In the genomic region with DNA sequence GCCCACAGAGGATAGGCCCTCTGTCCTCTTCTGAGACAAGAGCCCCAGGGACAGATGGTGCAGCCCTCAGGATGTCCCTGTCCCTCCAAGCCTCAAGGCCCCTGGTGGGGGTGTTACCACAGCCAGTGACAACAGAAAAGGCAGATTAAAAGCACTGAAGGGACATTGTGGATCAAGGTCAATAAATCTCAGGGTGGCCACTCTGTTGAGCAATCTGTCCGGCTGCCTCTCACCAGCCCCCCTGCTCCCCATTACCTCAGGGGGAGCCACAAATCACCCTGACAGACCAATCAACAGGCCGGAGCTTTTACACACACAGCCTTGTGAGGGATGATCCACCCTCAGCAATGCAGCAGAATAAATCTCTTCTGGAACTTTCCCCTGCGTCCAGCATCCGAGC, we compare ENCODE assay signal across 20 mouse cellular contexts. TPM values are rescaled to one million over a fixed set of nuclear protein-coding genes. Genes with fewer than 3 reads are reported as not detected.
DNase-seq lines count a peak whose midpoint lies in the region; ATAC-seq lines count a peak whose summit lies in the region.
"Had no signal": no experiment of that assay in that cellular context is flagged by ENCODE, and none has a peak within 500 bp of the region (broad histone marks: within the 10 kb centered on the region; RNA-seq: fewer than 3 reads in every experiment).

No protein-coding gene starts in this region.

- H3K27ac ChIP-seq in kidney, embryonic 16.5 days (ENCODE audit: low read length): no peak overlapping the region
- H3K27ac ChIP-seq: liver, embryonic 12.5 days had no signal

- WGBS in kidney, embryonic 16.5 days: 1% methylated on average over 4 of the region's 4 CpGs

- no peak overlapping the region for H3K4me3 ChIP-seq in kidney, embryonic 16.5 days (ENCODE audit: low read length)
- H3K4me3 ChIP-seq: liver, embryonic 12.5 days; megakaryocyte, embryonic 14.5 days had no signal

- peak; percentile 58 for ATAC-seq in kidney, embryonic 16.5 days (ENCODE audit: low FRiP score, low TSS enrichment)
- ATAC-seq: forebrain, postnatal 0 days; liver, embryonic 12.5 days; lung, postnatal 0 days; Patski had no signal

- DNase-seq in cerebellum, postnatal 14 days: peak; percentile 34 to 69
- DNase-seq in cerebellum, adult 8-10 months: no peak
- DNase-seq in kidney, adult 8-10 months: no peak
- DNase-seq in adrenal gland, postnatal 10 days: peak; percentile 67
- peak; percentile 66 for DNase-seq in mesoderm, embryonic 11.5 days (ENCODE audit: low read depth, low spot score)
- DNase-seq in ovary, postnatal 36 days (ENCODE audit: low spot score): no peak
- DNase-seq in c-Kit-positive CD71-positive TER-119-positive erythroid progenitor cells, embryonic 14.5 days (ENCODE audit: low spot score): no peak
- DNase-seq: embryo, embryonic 11 days; forebrain, postnatal 0 days; heart, postnatal 14 days; left cerebral cortex, postnatal 4 days; thymus, adult 18-20 months had no signal

- H3K9me3 ChIP-seq in kidney, embryonic 16.5 days (ENCODE audit: low read length): no peaks in the 10 kb centered on the region
- H3K9me3 ChIP-seq: liver, embryonic 12.5 days; megakaryocyte, embryonic 14.5 days had no signal

- H3K36me3 ChIP-seq in kidney, embryonic 16.5 days (ENCODE audit: insufficient read depth, low read length): no peaks in the 10 kb centered on the region
- H3K36me3 ChIP-seq: liver, embryonic 12.5 days had no signal

- H3K4me2 ChIP-seq in kidney, embryonic 16.5 days (replicated peaks; ENCODE audit: low read depth, low read length): no peak overlapping the region
- H3K4me2 ChIP-seq: liver, embryonic 12.5 days had no signal

- no peak overlapping the region for H3K9ac ChIP-seq in kidney, embryonic 16.5 days (replicated peaks; ENCODE audit: low read length)
- H3K9ac ChIP-seq: forebrain, postnatal 0 days; liver, embryonic 12.5 days had no signal

- no peaks in the 10 kb centered on the region for H3K4me1 ChIP-seq in kidney, embryonic 16.5 days (ENCODE audit: insufficient read depth, low read length)
- H3K4me1 ChIP-seq: megakaryocyte, embryonic 14.5 days had no signal

- no peaks in the 10 kb centered on the region for H3K27me3 ChIP-seq in kidney, embryonic 16.5 days (ENCODE audit: insufficient read depth, low read length)

RNA-seq across cellular contexts. Expression of a gene that starts 32.9 kb away (rescaled TPM):
- 0.09 TPM in 1 of 2 replicates, not detected in the other for polyA plus RNA-seq in kidney, embryonic 16.5 days (2015; fragmentation: Nextera tagmentation; extraction: Ambion mirVana)
- under 1 TPM; 0.27 to 0.64 TPM for total RNA-seq in adrenal gland, postnatal 10 days (2021)
- total RNA-seq: forebrain, postnatal 0 days; gastrocnemius, adult 8-10 months; heart, adult 8-10 months; heart, postnatal 14 days; left cerebral cortex, postnatal 4 days had no signal
- polyA plus RNA-seq: forebrain, postnatal 0 days; intestine, embryonic 14.5 days; liver, embryonic 12.5 days; lung, postnatal 0 days; Patski had no signal

RNA-seq across cellular contexts. Expression of a gene that starts 52.2 kb away (rescaled TPM):
- polyA plus RNA-seq in kidney, embryonic 16.5 days (2015; fragmentation: Nextera tagmentation; extraction: Ambion mirVana): 12.7 and 13.3 TPM in 2 replicates
- 10 to 100 TPM; 19.9 to 31.0 TPM for total RNA-seq in adrenal gland, postnatal 10 days (2021)

Comparison
In these comparisons a context has a peak if more than half of its experiments do, and no peak if none do; other contexts are left out.
1. DNase-seq: peak in cerebellum, postnatal 14 days (2 of 2), adrenal gland, postnatal 10 days (single experiment) and mesoderm, embryonic 11.5 days (single experiment); none in cerebellum, adult 8-10 months (single experiment), kidney, adult 8-10 months (0 of 2), ovary, postnatal 36 days (single experiment) and c-Kit-positive CD71-positive TER-119-positive erythroid progenitor cells, embryonic 14.5 days (single experiment).